Mouse (Mus musculus) liver, embryonic 11.5 days (tissue): ENCODE measurements at regions not wholly inside any gene's neighbourhood (a gene's known extent, or its start where the extent isn't known, plus 50 kb on each side); places are given as distances from the start of the nearest gene placed in this dataset.

Experiments
- ATAC-seq: fragments of 200-750 bp; cut with Nextera tagmentation; replicated peaks from 2 replicates; pipeline ENCODE4 v1.8.0; 2017; ENCODE audit warnings: moderate number of reproducible peaks, mild to moderate bottlenecking, moderate TSS enrichment, moderate library complexity; ENCODE audit not compliant: low FRiP score
- DNase-seq: peaks from one replicate; pipeline ENCODE4 v3.0.0-alpha.2; 2017; ENCODE audit warnings: low spot score
- H3K27ac ChIP-seq: fragments of 300-500 bp; sonication (generic); 2 replicates; pipeline ENCODE4 v1.5.1; 2014; ENCODE audit warnings: mild to moderate bottlenecking, low read depth, low read length, control low read depth
- H3K27me3 ChIP-seq: fragments of 300-500 bp; sonication (generic); replicated peaks from 2 replicates; pipeline ENCODE4 v1.6.1; 2014; ENCODE audit warnings: low read length, mixed read lengths; ENCODE audit not compliant: control insufficient read depth, insufficient read depth
- H3K36me3 ChIP-seq: fragments of 300-500 bp; sonication (generic); 2 replicates; pipeline ENCODE4 v1.6.1; 2014; ENCODE audit warnings: mild to moderate bottlenecking, low read length, moderate library complexity, mixed read lengths; ENCODE audit not compliant: control insufficient read depth, insufficient read depth
- H3K4me1 ChIP-seq: fragments of 300-500 bp; sonication (generic); replicated peaks from 2 replicates; pipeline ENCODE4 v1.6.1; 2014; ENCODE audit warnings: low read length, mixed read lengths; ENCODE audit not compliant: control insufficient read depth, insufficient read depth
- H3K4me2 ChIP-seq: fragments of 300-500 bp; sonication (generic); 2 replicates; pipeline ENCODE4 v1.6.1; 2014; ENCODE audit warnings: mild to moderate bottlenecking, control low read depth, moderate library complexity
- H3K4me3 ChIP-seq: fragments of 300-500 bp; sonication (generic); 2 replicates; pipeline ENCODE4 v1.5.1; 2014; ENCODE audit warnings: low read depth, low read length, control low read depth
- H3K9ac ChIP-seq: fragments of 300-500 bp; sonication (generic); 2 replicates; pipeline ENCODE4 v1.6.1; 2014; ENCODE audit warnings: low read depth, low read length, control low read depth
- H3K9me3 ChIP-seq: fragments of 300-500 bp; sonication (generic); 2 replicates; pipeline ENCODE4 v1.6.1; 2016; ENCODE audit warnings: low read length, inconsistent platforms, mixed read lengths; ENCODE audit not compliant: control insufficient read depth
- WGBS: fragments of 180-500 bp; shearing (Covaris S2); extraction: QIAGEN DNeasy Blood & Tissue Kit; methylation state at CpG from one replicate; pipeline ENCODE4 v1.1.7; 2014; 5-methylcytosine and 5-hydroxymethylcytosine counted together

- Histone ChIP-seq H3K4me1 (peaks cover 2% of the 10 kb centered on the region; the same call in 1 of the 2 replicates), H3K27ac (0 out of 2 replicates have a peak overlapping the region, but pooled peaks have one; percentile 34), H3K36me3 (no peaks in the 10 kb centered on the region), H3K27me3 (no peaks in the 10 kb centered on the region), H3K9ac (no peak overlapping the region), H3K4me2 (peak overlapping the region; percentile 48), H3K4me3 (no peak overlapping the region; the same call in 1 of the 2 replicates), H3K9me3 (no peaks in the 10 kb centered on the region)
- peak; percentile 48 for DNase-seq
- 8% methylated on average over 17 of the region's 17 CpGs for WGBS
- no peak; the same call in 1 of the 2 replicates for ATAC-seq
Measured at GRCm38 (mm10) chr16:30821191-30821910, 221.8 kb downstream of the Fam43a start.

- Histone ChIP-seq H3K4me2 (peak overlapping the region; percentile 48; the same call in 1 of the 2 replicates), H3K27me3 (no peaks in the 10 kb centered on the region), H3K4me3 (no peak overlapping the region; the same call in 1 of the 2 replicates), H3K27ac (peak overlapping the region; percentile 9; the same call in 1 of the 2 replicates), H3K4me1 (peaks cover 2% of the 10 kb centered on the region; the same call in 1 of the 2 replicates), H3K36me3 (no peaks in the 10 kb centered on the region), H3K9ac (no peak overlapping the region), H3K9me3 (no peaks in the 10 kb centered on the region)
- 60% methylated on average over 13 of the region's 13 CpGs for WGBS
- ATAC-seq (no peak), DNase-seq (no peak)
Measured at GRCm38 (mm10) chr16:30821911-30822578, 222.5 kb downstream of the Fam43a start.

- ATAC-seq (no peak), DNase-seq (no peak)
- Histone ChIP-seq H3K4me1 (no peaks in the 10 kb centered on the region; the same call in 1 of the 2 replicates), H3K27ac (no peak overlapping the region), H3K4me3 (no peak overlapping the region), H3K9me3 (no peaks in the 10 kb centered on the region), H3K9ac (no peak overlapping the region), H3K36me3 (no peaks in the 10 kb centered on the region), H3K27me3 (0 out of 2 replicates have a peak, but pooled peaks cover 2% of the 10 kb centered on the region), H3K4me2 (no peak overlapping the region)
- 60% methylated on average over 3 of the region's 3 CpGs for WGBS
Measured at GRCm38 (mm10) chr16:30826128-30826527, 226.6 kb downstream of the Fam43a start.

GRCm38 (mm10) chr16:30827901-30828608, 228.5 kb downstream of the Fam43a start:
- Histone ChIP-seq H3K9me3 (no peaks in the 10 kb centered on the region), H3K4me1 (no peaks in the 10 kb centered on the region), H3K27ac (no peak overlapping the region), H3K4me2 (no peak overlapping the region), H3K4me3 (no peak overlapping the region), H3K9ac (no peak overlapping the region), H3K27me3 (0 out of 2 replicates have a peak, but pooled peaks cover 2% of the 10 kb centered on the region), H3K36me3 (no peaks in the 10 kb centered on the region)
- ATAC-seq (no peak), DNase-seq (no peak)
- 79% methylated on average over 9 of the region's 9 CpGs for WGBS

- ATAC-seq = no peak
- H3K4me2 ChIP-seq = no peak overlapping the region
Measured at GRCm38 (mm10) chr16:30834561-30834960, 235.0 kb downstream of the Fam43a start.

GRCm38 (mm10) chr16:30835678-30836077, 236.2 kb downstream of the Fam43a start:
- ATAC-seq = no peak
- Histone ChIP-seq H3K4me2 (no peak overlapping the region), H3K36me3 (no peaks in the 10 kb centered on the region), H3K27ac (no peak overlapping the region), H3K4me1 (no peaks in the 10 kb centered on the region), H3K9me3 (no peaks in the 10 kb centered on the region), H3K9ac (no peak overlapping the region), H3K27me3 (no peaks in the 10 kb centered on the region), H3K4me3 (no peak overlapping the region)
- WGBS = 44% methylated on average over 2 of the region's 2 CpGs
- no peak for DNase-seq

More at GRCm38 (mm10) chr16:30834561-30834960, 235.0 kb downstream of the Fam43a start:
- H3K27ac ChIP-seq = no peak overlapping the region
- no peaks in the 10 kb centered on the region for H3K36me3 ChIP-seq
- WGBS = 63% methylated on average over 3 of the region's 3 CpGs
- no peaks in the 10 kb centered on the region for H3K4me1 ChIP-seq
- no peaks in the 10 kb centered on the region for H3K9me3 ChIP-seq
- H3K4me3 ChIP-seq = no peak overlapping the region
- H3K9ac ChIP-seq = no peak overlapping the region
- 0 out of 2 replicates have a peak, but pooled peaks cover 2% of the 10 kb centered on the region for H3K27me3 ChIP-seq
- no peak for DNase-seq

- no peak for DNase-seq
- no peak overlapping the region for H3K4me3 ChIP-seq
- H3K4me2 ChIP-seq = no peak overlapping the region
- H3K27ac ChIP-seq = no peak overlapping the region
- 74% methylated on average over 2 of the region's 2 CpGs for WGBS
- no peak overlapping the region for H3K9ac ChIP-seq
- ATAC-seq = no peak
- H3K36me3 ChIP-seq = no peaks in the 10 kb centered on the region
- H3K4me1 ChIP-seq = no peaks in the 10 kb centered on the region
- H3K27me3 ChIP-seq = no peaks in the 10 kb centered on the region
- H3K9me3 ChIP-seq = no peaks in the 10 kb centered on the region
Measured at GRCm38 (mm10) chr16:30842831-30843230, 238.4 kb downstream of the Xxylt1 start.

- WGBS = 47% methylated on average over 1 of the region's 1 CpGs
- ATAC-seq = no peak
- H3K4me2 ChIP-seq = no peak overlapping the region
- H3K4me3 ChIP-seq = no peak overlapping the region
- H3K36me3 ChIP-seq = no peaks in the 10 kb centered on the region
- no peaks in the 10 kb centered on the region for H3K4me1 ChIP-seq
- no peak overlapping the region for H3K9ac ChIP-seq
- H3K27me3 ChIP-seq = no peaks in the 10 kb centered on the region
- no peak overlapping the region for H3K27ac ChIP-seq
- H3K9me3 ChIP-seq = no peaks in the 10 kb centered on the region
- DNase-seq = no peak
Measured at GRCm38 (mm10) chr16:30852595-30852994, 228.6 kb downstream of the Xxylt1 start.
